Mouse (Mus musculus): Measurements from ENCODE around the gene Fmnl2. TPM values are rescaled to one million over a fixed set of nuclear protein-coding genes. Genes with fewer than 3 reads are reported as not detected.

Gene Fmnl2
- total RNA-seq, 2 experiments from 2014 or later, result 1.3 to 1.4 TPM

GRCm38 (mm10) chr2:52977921-52978675, 120.4 kb downstream of the Fmnl2 start:
- ATAC-seq (replicated peaks; ENCODE audit: low FRiP score, poor library complexity, severe bottlenecking), result no peak

- no peak for ATAC-seq (replicated peaks; ENCODE audit: low FRiP score, poor library complexity, severe bottlenecking)
Measured at GRCm38 (mm10) chr2:52978796-52979195, 121.1 kb downstream of the Fmnl2 start.

GRCm38 (mm10) chr2:52979280-52979763, 121.7 kb downstream of the Fmnl2 start:
- no peak for ATAC-seq (replicated peaks; ENCODE audit: low FRiP score, poor library complexity, severe bottlenecking)

DNA sequence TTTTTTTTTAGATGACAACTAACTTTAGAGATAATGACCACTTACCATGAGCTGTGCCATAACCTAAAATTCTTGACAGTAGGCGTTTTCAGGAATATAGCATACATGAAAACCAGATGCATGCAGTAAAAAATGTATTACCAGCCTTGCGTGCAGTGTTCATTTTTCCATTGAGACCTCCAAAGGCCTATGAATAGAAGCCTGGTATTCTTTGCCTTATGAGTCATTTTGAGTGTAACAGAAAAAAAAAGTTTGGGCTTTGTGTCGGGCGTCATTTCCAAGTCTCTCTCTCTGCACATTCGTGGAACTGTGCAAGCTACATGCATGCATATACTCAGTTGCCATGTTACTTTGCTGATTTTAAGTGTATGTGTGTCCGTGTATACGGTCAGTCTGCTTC, 123.5 kb downstream of the Fmnl2 start:
- ATAC-seq (replicated peaks; ENCODE audit: low FRiP score, poor library complexity, severe bottlenecking), result no peak

DNA sequence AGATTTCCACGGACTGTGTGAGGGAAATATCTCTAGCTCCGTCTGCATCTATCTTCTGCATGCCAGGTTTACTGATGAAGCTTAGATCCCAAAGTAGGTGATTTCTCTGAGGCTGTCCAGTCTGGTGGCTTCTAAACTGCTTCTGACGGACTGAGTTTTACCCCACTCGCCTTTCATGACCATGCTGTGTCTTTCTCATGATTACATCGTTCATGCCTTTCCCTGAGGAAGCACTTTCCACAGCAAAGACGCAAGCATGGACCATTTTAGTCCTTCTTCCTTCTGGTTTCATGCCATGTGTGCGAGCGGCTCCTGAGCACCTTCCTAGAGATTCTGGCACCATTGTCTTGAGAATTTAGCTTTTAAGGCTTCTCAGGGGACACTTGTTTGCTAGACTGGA, 123.9 kb downstream of the Fmnl2 start:
- ATAC-seq (replicated peaks; ENCODE audit: low FRiP score, poor library complexity, severe bottlenecking), result no peak

GRCm38 (mm10) chr2:52982502-52982901, 124.8 kb downstream of the Fmnl2 start:
- no peak for ATAC-seq (replicated peaks; ENCODE audit: low FRiP score, poor library complexity, severe bottlenecking)

- ATAC-seq (replicated peaks; ENCODE audit: low FRiP score, poor library complexity, severe bottlenecking), result no peak
Measured at GRCm38 (mm10) chr2:52984556-52984955, 126.9 kb downstream of the Fmnl2 start.

- no peak for ATAC-seq (replicated peaks; ENCODE audit: low FRiP score, poor library complexity, severe bottlenecking)
Measured at GRCm38 (mm10) chr2:52985167-52985566, 127.5 kb downstream of the Fmnl2 start.

DNA sequence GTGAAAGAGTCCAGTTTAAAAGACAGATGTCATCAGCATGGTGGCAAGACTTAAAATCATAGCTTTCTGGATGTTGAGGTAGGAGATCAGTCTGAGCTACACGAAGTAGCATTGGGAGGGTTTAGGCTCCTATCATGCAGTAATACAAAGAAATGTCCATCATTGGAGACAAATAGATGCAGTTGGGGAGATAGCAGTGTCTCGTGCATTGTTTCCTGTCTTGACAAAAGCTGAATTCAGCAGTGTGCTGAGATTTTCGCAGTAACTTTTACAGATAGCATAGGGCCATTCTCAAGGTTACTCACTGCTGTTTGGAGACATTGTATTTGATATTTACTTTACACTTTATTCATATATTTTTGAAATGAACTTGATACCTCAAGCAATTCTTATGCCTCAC, 128.7 kb downstream of the Fmnl2 start:
- no peak for ATAC-seq (replicated peaks; ENCODE audit: low FRiP score, poor library complexity, severe bottlenecking)

DNA sequence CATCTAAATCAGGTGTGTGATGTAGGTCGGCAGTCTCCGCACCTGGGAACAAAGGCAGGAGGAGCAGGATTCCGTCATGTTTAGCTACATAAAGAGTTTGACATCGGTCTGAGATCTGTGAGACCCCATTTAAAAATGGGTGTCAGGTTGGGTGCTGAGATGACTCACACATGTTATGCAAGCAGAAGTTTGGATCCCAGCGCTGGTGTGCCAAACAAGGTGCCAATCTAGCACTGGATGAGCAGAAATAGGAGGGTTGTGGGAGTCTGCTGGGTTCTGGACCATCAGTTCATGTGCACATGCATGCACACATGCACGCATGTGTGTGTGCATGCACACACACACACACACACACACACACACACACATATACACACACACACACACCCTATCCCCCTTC, 129.4 kb downstream of the Fmnl2 start:
- no peak for ATAC-seq (replicated peaks; ENCODE audit: low FRiP score, poor library complexity, severe bottlenecking)

- no peak for ATAC-seq (replicated peaks; ENCODE audit: low FRiP score, poor library complexity, severe bottlenecking)
Measured at GRCm38 (mm10) chr2:52987637-52988295, 130.1 kb downstream of the Fmnl2 start.

DNA sequence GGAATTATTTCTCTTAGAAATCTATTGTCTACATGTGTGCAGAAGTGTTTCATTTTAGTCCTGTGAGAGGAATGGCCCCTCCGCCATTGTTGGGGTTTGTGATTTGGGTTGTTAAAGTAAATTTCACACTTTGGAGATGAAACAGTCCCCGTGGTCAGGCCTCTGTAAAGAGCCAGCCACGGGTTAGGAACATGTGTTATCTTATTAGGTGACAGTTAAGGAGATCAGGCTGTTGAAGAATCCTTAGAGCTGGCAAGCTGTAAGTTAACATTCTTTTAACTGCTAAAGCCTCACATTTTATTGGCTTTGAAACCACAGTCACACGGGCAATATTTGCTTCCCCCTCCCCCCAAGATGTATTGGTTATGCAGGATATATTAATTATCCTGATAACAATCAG, 131.7 kb downstream of the Fmnl2 start:
- ATAC-seq (replicated peaks; ENCODE audit: low FRiP score, poor library complexity, severe bottlenecking), result no peak

- ATAC-seq (replicated peaks; ENCODE audit: low FRiP score, poor library complexity, severe bottlenecking), result no peak
Measured at GRCm38 (mm10) chr2:52990874-52991687, 133.4 kb downstream of the Fmnl2 start.

DNA sequence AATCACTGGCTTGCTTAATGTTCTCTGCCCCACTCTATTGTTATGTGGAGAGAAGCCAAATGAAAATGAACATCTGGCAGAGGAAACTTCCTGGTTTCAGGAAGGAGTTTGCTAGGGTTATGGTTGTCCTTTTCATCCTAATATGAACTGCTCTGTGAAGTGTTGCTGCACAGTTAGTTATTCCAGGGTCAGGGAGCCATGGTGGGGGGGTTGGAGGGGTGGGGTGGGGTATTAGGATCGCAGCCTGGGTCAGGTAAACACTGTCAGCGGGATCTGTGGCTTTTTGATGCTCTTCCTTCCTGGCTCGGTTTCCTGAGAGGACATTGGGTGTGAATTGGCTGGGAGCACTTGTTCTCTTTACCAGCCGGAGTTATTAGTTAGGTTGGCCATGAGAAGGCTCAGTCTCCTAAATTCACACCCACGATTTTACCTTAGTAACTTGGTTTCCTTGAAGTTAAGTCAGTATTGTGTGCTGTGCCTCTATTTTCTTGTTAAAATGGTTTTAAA, 134.1 kb downstream of the Fmnl2 start:
- ATAC-seq (replicated peaks; ENCODE audit: low FRiP score, poor library complexity, severe bottlenecking), result no peak

DNA sequence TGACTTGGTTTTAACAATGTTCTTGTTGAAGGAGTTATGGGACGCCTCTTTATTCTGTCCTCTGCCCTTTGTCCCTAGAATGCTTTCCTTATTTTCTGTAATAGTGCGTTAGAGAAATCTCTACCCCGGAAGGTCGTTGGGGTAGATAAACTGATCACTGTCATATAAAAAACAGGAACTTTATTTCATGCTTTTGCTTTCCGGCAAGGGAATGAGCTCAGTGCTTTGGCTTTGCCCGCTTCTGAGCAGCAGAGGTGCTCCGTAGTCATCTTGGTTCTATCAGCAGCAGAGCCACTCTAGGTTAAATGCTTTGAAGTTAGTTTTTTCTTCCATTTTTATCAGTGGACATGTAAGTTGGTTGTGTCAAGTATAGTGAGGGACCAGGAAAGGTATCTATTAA, 135.6 kb downstream of the Fmnl2 start:
- no peak for ATAC-seq (replicated peaks; ENCODE audit: low FRiP score, poor library complexity, severe bottlenecking)

GRCm38 (mm10) chr2:52994526-52994925, 136.9 kb downstream of the Fmnl2 start:
- ATAC-seq (replicated peaks; ENCODE audit: low FRiP score, poor library complexity, severe bottlenecking), result no peak

GRCm38 (mm10) chr2:52997955-52998750, 140.5 kb downstream of the Fmnl2 start:
- ATAC-seq (replicated peaks; ENCODE audit: low FRiP score, poor library complexity, severe bottlenecking), result no peak

DNA sequence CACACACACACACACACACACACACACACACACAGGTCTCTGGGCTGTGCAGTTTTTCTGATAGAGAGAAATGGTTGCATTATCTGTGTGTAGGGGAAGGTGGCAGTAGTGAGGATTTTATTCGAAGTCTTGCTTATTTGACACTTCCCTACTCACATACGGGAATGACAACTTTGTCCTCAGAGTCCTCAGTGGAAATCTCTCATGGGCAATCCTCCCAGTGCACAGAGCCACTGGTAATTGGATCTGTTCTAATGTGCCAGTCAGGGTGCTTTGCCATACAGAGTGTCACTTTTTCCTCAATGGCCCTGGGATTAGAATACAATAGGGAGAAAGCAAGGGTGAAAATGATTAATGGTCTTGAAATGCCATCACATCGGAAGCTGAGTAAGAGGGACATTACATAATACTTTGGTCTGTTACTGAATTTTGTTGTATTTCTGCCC, 141.9 kb downstream of the Fmnl2 start:
- no peak for ATAC-seq (replicated peaks; ENCODE audit: low FRiP score, poor library complexity, severe bottlenecking)

DNA sequence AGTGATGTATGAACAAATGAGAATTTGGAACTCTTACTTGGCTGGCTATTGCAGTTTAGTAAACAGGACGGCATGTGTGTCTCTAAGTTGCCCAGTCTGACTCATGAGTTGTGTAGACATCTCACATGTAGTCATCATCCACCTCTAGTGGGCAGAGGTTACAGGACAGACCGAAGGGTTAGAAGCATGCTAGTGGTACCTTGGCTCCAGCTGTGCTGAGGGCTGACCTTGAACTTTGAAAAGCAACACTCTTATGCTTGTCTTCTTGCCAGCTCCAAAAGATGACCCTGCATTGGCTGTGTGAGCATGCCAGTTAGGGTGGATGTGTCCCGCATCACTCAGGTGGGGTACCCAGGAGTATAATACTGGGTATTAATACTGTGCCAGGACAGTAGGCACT, 142.8 kb downstream of the Fmnl2 start:
- ATAC-seq (replicated peaks; ENCODE audit: low FRiP score, poor library complexity, severe bottlenecking), result no peak

DNA sequence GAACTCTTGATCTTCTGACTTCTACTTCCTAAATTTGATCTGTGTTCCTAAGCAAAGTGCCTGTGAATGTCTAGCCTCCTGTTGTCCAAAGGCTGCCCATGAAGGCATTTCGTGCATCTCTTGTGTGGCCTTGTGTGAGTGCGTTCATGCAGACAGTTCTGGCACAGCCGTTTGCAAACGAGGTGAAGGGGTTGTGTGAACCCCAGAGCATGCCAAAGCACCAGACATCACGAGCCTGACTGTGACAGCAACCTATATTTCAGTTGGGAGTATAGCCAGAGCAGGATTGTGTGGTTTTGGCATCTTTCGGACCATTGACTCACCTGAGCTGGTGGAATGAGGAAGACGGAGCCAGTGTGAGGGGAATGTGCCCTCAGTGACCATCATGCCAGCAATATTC, 148.5 kb downstream of the Fmnl2 start:
- no peak for ATAC-seq (replicated peaks; ENCODE audit: low FRiP score, poor library complexity, severe bottlenecking)
